Mouse (Mus musculus) neural tube, embryonic 11.5 days (tissue): ENCODE results near the gene Akr1a1. TPM values are rescaled to one million over a fixed set of nuclear protein-coding genes. Genes with fewer than 3 reads are reported as not detected.
A peak's percentile ranks its signal among the peaks of the same experiment; 100 is the strongest.

ENCODE experiments used
- ATAC-seq: fragments of 200-750 bp; cut with Nextera tagmentation; 2 replicates; pipeline ENCODE4 v1.8.0; 2017; ENCODE audit warnings: moderate number of reproducible peaks, mild to moderate bottlenecking, moderate TSS enrichment, moderate library complexity; ENCODE audit not compliant: insufficient read depth, low FRiP score, low TSS enrichment
- DNase-seq: peaks from one replicate; pipeline ENCODE4 v3.0.0-alpha.2; 2015; ENCODE audit warnings: low spot score
- H3K27ac ChIP-seq: fragments of 300-500 bp; sonication (generic); 2 replicates; pipeline ENCODE4 v1.5.1; 2014; ENCODE audit warnings: low read depth, mild to moderate bottlenecking, low read length
- H3K27me3 ChIP-seq: fragments of 300-500 bp; sonication (generic); 2 replicates; pipeline ENCODE4 v1.6.1; 2014; ENCODE audit warnings: mild to moderate bottlenecking, low read length, mixed read lengths; ENCODE audit not compliant: control insufficient read depth, insufficient read depth
- H3K36me3 ChIP-seq: fragments of 300-500 bp; sonication (generic); 2 replicates; pipeline ENCODE4 v1.6.1; 2014; ENCODE audit warnings: mild to moderate bottlenecking, low read length, moderate library complexity, mixed read lengths; ENCODE audit not compliant: control insufficient read depth, insufficient read depth
- H3K4me1 ChIP-seq: fragments of 300-500 bp; sonication (generic); 2 replicates; pipeline ENCODE4 v1.6.1; 2014; ENCODE audit warnings: low read length, mixed read lengths; ENCODE audit not compliant: control insufficient read depth, insufficient read depth
- H3K4me2 ChIP-seq: fragments of 300-500 bp; sonication (generic); 2 replicates; pipeline ENCODE4 v1.6.1; 2014; ENCODE audit warnings: low read depth, mild to moderate bottlenecking, moderate library complexity
- H3K4me3 ChIP-seq: fragments of 300-500 bp; sonication (generic); 2 replicates; pipeline ENCODE4 v1.5.1; 2014; ENCODE audit warnings: low read depth, low read length
- H3K9ac ChIP-seq: fragments of 300-500 bp; sonication (generic); 2 replicates; pipeline ENCODE4 v1.6.1; 2014; ENCODE audit warnings: mild to moderate bottlenecking, low read length
- H3K9me3 ChIP-seq: fragments of 300-500 bp; sonication (generic); 2 replicates; pipeline ENCODE4 v1.6.1; 2016; ENCODE audit warnings: low read length; ENCODE audit not compliant: control insufficient read depth
- WGBS: fragments of 180-500 bp; shearing (Covaris S2); extraction: QIAGEN DNeasy Blood & Tissue Kit; methylation state at CpG from one replicate; pipeline ENCODE4 v1.1.7; 2014; 5-methylcytosine and 5-hydroxymethylcytosine counted together
- polyA plus RNA-seq: library from polyadenylated mRNA; unstranded; fragments of >200 nt; fragmentation: Nextera tagmentation; extraction: Ambion mirVana; gene quantifications from 2 replicates; pipeline ENCODE4 v1.2.1, GENCODE M21; 2014

Gene Akr1a1
- polyA plus RNA-seq, 1 experiment from 2014 or later = 619 TPM

DNA sequence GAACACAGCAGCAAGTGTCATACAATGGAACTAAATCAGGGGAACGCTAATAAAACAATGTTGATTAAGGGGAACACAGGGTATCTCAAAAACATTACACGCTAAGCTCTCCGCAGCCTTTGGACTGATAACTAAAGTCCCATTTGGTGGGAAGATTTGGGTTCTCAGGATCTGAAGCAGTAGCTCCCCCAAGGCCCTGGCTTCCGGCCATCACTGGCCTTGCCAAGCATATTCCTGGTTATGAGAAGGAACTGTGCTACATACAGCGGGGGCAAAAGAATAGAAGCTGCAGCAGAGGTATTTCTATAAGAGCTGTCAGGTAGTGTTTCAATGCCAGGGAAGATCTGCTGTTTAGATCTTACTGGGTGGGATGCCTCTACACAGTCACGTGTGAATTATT is 1.7 kb upstream of the Akr1a1 start:
- Histone ChIP-seq H3K9me3 (no peaks in the 10 kb centered on the region), H3K27me3 (no peaks in the 10 kb centered on the region), H3K36me3 (no peaks in the 10 kb centered on the region), H3K9ac (no peak overlapping the region), H3K4me2 (no peak overlapping the region), H3K27ac (no peak overlapping the region), H3K4me3 (no peak overlapping the region), H3K4me1 (0 out of 2 replicates have a peak, but pooled peaks cover 6% of the 10 kb centered on the region)
- ATAC-seq = no peak
- 90% methylated on average over 6 of the region's 6 CpGs for WGBS
- no peak for DNase-seq

GRCm38 (mm10) chr4:116651797-116652135 is 286 bp upstream of the Akr1a1 start:
- peak overlapping the region; percentile 94 for H3K4me3 ChIP-seq
- no peak overlapping the region for H3K27ac ChIP-seq
- no peaks in the 10 kb centered on the region for H3K9me3 ChIP-seq
- peak overlapping the region; percentile 88 for H3K4me2 ChIP-seq
- no peaks in the 10 kb centered on the region for H3K27me3 ChIP-seq
- ATAC-seq (peak; percentile 40; the same call in 1 of the 2 replicates), DNase-seq (no peak)
- H3K9ac ChIP-seq = peak overlapping the region; percentile 96
- WGBS = 14% methylated on average over 6 of the region's 6 CpGs
- H3K4me1 ChIP-seq = peaks cover 13% of the 10 kb centered on the region
- H3K36me3 ChIP-seq = no peaks in the 10 kb centered on the region

GRCm38 (mm10) chr4:116650365-116650764 is 1.1 kb downstream of the Akr1a1 start:
- Histone ChIP-seq H3K27me3 (no peaks in the 10 kb centered on the region), H3K4me3 (peak overlapping the region; percentile 94), H3K9me3 (no peaks in the 10 kb centered on the region), H3K27ac (no peak overlapping the region), H3K4me2 (peak overlapping the region; percentile 88), H3K36me3 (no peaks in the 10 kb centered on the region), H3K4me1 (peaks cover 13% of the 10 kb centered on the region), H3K9ac (peak overlapping the region; percentile 96)
- 50% methylated on average over 5 of the region's 5 CpGs for WGBS
- ATAC-seq (no peak), DNase-seq (no peak)

DNA sequence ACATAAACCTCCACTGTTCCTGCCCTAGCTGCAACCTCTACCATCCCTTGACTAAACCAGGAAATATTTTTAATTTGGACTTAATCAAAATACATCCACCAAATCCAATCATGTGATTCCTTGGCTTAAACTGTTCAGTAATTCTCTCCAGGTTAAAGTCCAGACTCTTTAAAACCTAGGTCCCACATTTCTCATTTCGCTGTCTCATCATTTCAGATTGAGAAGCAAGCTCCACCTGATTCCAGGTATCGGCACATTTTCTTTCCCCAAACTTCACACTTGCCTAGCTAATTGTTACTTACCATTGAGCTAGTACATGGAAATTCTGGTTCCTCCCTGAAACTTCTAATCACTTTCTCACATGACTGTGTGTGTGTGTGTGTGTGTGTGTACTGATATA is 2.1 kb downstream of the Akr1a1 start:
- DNase-seq (no peak), ATAC-seq (no peak)
- H3K27ac ChIP-seq = no peak overlapping the region
- no peaks in the 10 kb centered on the region for H3K27me3 ChIP-seq
- no peaks in the 10 kb centered on the region for H3K36me3 ChIP-seq
- WGBS = 97% methylated on average over 2 of the region's 2 CpGs
- no peaks in the 10 kb centered on the region for H3K9me3 ChIP-seq
- H3K4me3 ChIP-seq = no peak overlapping the region
- peaks cover 13% of the 10 kb centered on the region for H3K4me1 ChIP-seq
- peak overlapping the region; percentile 88 for H3K4me2 ChIP-seq
- H3K9ac ChIP-seq = no peak overlapping the region

DNA sequence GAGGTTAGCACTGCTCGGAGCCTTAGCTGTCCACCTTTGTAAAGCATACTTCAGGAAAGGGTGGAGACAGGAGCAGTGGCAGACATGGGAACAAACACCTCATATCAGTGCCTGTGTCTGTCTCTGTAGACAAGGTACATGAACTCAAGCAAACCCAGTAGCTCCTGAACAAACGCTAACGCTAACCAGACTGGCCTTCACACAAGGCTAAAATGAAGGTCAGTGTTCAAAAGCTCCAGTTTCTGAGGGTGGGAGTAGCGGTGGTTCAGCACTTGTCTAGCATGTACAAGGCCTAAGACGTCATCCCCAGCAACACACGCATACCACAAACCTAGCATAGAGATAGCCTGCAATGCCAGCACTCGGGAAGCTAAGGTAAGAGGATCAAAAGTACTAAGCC is 5.9 kb downstream of the Akr1a1 start:
- peaks cover 13% of the 10 kb centered on the region for H3K4me1 ChIP-seq
- DNase-seq (no peak), ATAC-seq (no peak)
- H3K27ac ChIP-seq = no peak overlapping the region
- whole genome bisulfite sequencing = 91% methylated on average over 7 of the region's 7 CpGs
- no peaks in the 10 kb centered on the region for H3K27me3 ChIP-seq
- H3K4me2 ChIP-seq = no peak overlapping the region
- peaks cover 12% of the 10 kb centered on the region for H3K36me3 ChIP-seq
- no peak overlapping the region for H3K9ac ChIP-seq
- no peak overlapping the region for H3K4me3 ChIP-seq
- no peaks in the 10 kb centered on the region for H3K9me3 ChIP-seq

DNA sequence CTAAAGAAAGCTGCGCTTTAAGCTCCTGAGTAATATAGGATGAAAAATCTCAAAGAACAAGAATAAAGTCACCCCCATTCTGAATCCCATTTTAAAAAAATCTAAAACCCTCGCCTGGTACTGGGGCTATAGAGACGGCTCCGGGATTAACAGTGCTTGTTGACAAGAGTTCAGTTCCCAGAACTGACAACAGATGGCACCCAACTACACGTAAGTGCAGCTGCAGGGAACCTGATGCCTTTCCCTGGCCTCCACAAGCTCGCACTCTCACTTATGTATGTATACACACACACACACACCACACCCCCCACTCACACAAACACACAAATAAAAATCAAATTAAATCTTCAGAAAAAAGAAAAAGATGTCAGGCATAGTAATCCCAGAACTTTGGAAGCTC is 7.2 kb downstream of the Akr1a1 start:
- H3K27ac ChIP-seq = no peak overlapping the region
- WGBS = 70% methylated on average over 6 of the region's 6 CpGs
- no peak for ATAC-seq
- DNase-seq = no peak
- H3K4me3 ChIP-seq = no peak overlapping the region
- H3K9ac ChIP-seq = no peak overlapping the region
- H3K36me3 ChIP-seq = peaks cover 20% of the 10 kb centered on the region
- no peak overlapping the region for H3K4me2 ChIP-seq
- H3K4me1 ChIP-seq = peaks cover 9% of the 10 kb centered on the region
- no peaks in the 10 kb centered on the region for H3K27me3 ChIP-seq
- no peaks in the 10 kb centered on the region for H3K9me3 ChIP-seq

DNA sequence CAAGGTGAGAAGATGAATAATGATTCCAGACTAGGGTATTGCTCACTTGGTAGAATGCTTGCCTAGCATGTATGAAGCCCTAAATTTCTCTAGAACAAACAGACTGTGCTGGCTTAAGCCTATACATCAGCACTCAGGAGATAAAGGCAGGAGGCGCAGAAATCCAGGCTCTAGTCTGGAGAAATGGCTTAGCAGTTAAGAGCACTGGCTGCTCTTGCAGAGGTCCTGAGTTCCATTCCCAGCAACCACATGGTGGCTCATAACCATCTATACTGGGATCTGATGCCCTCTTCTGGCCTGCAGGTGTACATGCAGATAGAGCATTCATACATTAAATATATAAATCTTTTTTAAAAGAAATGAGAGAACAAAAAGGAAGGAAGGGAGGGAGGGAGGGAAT is 9.4 kb downstream of the Akr1a1 start:
- H3K4me2 ChIP-seq = no peak overlapping the region
- no peak overlapping the region for H3K9ac ChIP-seq
- no peak overlapping the region for H3K4me3 ChIP-seq
- no peak for ATAC-seq
- H3K27me3 ChIP-seq = no peaks in the 10 kb centered on the region
- peaks cover 3% of the 10 kb centered on the region for H3K4me1 ChIP-seq
- peaks cover 33% of the 10 kb centered on the region for H3K36me3 ChIP-seq
- no peak for DNase-seq
- 96% methylated on average over 1 of the region's 1 CpGs for WGBS
- no peaks in the 10 kb centered on the region for H3K9me3 ChIP-seq
- H3K27ac ChIP-seq = no peak overlapping the region

DNA sequence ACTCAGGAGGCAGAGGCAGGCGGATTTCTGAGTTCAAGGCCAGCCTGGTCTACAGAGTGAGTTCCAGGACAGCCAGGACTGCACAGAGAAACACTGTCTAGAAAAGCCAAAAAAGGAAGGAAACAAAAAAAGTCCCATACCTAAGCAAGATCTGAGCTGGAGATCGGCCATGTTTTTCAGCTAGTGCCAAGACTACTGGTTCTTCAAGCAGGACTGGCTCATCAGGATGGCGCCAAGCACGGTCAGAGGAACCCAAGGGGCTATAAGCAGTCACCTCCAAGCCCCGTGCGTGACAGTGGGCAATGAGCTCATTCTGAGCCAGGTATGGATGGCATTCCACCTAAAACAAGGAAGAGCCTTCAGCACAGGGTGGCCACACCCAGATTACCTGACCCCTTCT is 12.7 kb downstream of the Akr1a1 start:
- WGBS = 95% methylated on average over 6 of the region's 6 CpGs
- Histone ChIP-seq H3K27ac (no peak overlapping the region), H3K36me3 (peaks cover 43% of the 10 kb centered on the region), H3K4me2 (no peak overlapping the region), H3K27me3 (no peaks in the 10 kb centered on the region), H3K4me3 (no peak overlapping the region), H3K9me3 (no peaks in the 10 kb centered on the region), H3K4me1 (no peaks in the 10 kb centered on the region), H3K9ac (no peak overlapping the region)
- DNase-seq = no peak
- no peak for ATAC-seq

DNA sequence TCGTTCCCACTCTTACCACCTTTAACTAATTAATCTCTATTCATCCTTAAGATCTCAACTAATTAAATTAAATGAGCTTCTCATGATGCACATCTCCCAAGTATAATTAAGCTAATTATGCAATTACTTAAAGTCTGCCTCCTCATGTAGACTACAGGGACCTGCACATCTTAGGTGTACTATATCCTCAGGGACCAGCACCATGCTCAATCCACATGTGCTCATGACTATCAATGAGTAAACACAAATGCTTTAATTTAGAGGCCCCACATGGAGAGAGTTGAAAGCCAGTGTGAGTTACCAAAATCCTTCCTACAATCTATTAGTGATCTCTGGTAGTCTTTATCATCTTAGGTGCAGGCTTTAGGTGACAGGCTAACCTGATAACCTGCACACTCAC is 16.3 kb downstream of the Akr1a1 start:
- H3K9ac ChIP-seq = no peak overlapping the region
- no peak for ATAC-seq
- no peaks in the 10 kb centered on the region for H3K4me1 ChIP-seq
- no peaks in the 10 kb centered on the region for H3K27me3 ChIP-seq
- H3K27ac ChIP-seq = no peak overlapping the region
- no peak overlapping the region for H3K4me3 ChIP-seq
- H3K4me2 ChIP-seq = no peak overlapping the region
- DNase-seq = no peak
- H3K9me3 ChIP-seq = no peaks in the 10 kb centered on the region
- WGBS = 98% methylated on average over 1 of the region's 1 CpGs
- H3K36me3 ChIP-seq = peaks cover 27% of the 10 kb centered on the region
